Mouse (Mus musculus): ENCODE measurements around the gene Optn. TPM values are rescaled to one million over a fixed set of nuclear protein-coding genes. Genes with fewer than 3 reads are reported as not detected.

Gene Optn
- total and polyA plus RNA-seq, 3 experiments, result 16.5 to 100.0 (median 76.3) TPM

DNA sequence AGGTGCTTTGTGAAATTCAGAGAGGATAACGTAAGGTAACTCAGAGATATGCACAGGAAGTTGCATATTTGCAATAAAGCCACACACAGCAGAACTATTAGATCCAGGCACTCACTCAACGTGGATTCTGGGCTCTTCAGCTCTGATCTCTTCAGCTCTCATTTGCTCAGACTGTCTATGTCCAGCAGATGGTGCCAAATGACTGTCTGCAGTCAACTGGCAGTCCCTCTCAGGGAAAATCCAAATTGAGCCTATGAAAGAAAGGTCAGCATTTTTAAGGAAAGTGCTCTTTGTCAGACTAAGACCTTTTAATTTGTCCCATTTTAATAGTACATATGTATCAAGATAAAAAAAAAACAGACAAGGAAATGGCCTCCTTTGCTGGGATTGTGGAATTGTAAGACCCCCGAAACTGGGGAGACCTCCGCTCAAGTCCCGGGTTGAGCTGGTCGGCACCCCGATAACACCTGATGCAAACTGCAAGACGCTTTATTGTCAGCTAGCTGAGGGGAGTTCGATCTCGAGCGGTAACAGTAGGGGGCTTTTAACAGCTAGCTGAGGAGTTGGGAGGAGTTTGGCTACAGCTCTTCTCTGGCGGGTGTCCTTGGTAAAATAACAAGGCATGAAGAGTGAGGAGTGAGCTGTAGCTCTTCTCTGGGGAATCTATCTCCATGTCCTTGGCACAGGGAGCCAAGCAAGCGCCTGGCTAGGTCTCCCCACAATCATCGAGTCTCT, 16.4 kb upstream of the Optn start:
- no peaks in the 10 kb centered on the region for H3K36me3 ChIP-seq (ENCODE audit: control insufficient read depth, insufficient read depth, low read length)
- H3K4me3 ChIP-seq, result peak overlapping the region; percentile 33
- H3K4me1 ChIP-seq (ENCODE audit: control insufficient read depth, insufficient read depth, low read length), result no peaks in the 10 kb centered on the region
- TF ChIP-seq CTCF (IDR thresholded peaks at IDR 0.05), result peak; percentile 79
- peak; percentile 57; the same call in 1 of the 2 replicates for TF ChIP-seq EP300 (IDR thresholded peaks at IDR 0.05; ENCODE audit: insufficient read depth, low read depth, low read length)
- no peak for TF ChIP-seq POLR2A (IDR thresholded peaks at IDR 0.05; ENCODE audit: insufficient read depth, low read depth, low read length)
- intact Hi-C loops (cut with DNase I), result loop anchor here (5.0 to 10.0 kb wide), 2 partner anchors 692 to 725 kb away; no protein-coding TSS in a partner anchor
- no peak for DNase-seq
- no peak overlapping the region for H3K27ac ChIP-seq
- no peaks in the 10 kb centered on the region for H3K79me2 ChIP-seq (replicated peaks; ENCODE audit: control insufficient read depth, insufficient read depth, low read length)
- H3K27me3 ChIP-seq (ENCODE audit: control insufficient read depth, insufficient read depth, low read length), result no peaks in the 10 kb centered on the region
- H3K9ac ChIP-seq (ENCODE audit: low read depth, low read length), result peak overlapping the region; percentile 56
- WGBS, result 7% methylated on average over 14 of the region's 14 CpGs

DNA sequence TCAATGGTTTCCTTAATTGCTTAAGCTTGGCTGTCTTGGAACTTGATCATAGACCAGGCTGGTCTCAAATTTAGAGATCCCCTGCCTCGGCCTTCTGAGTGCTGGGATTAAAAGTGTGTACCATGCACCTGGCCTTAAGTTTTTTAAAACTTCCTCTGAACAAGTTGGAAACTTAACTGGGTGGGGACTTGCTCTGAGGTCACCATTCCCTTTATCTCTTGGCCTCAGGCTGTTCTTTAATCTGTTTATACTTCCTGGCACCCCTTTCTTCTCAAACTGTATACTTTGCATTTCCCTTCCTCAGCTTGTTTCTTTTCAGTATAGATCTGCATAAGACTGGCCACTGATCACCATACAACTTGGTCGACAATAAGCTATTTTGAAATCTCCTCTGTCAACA, 14.1 kb upstream of the Optn start:
- Histone ChIP-seq H3K79me2 (replicated peaks; ENCODE audit: control insufficient read depth, insufficient read depth, low read length) (no peaks in the 10 kb centered on the region), H3K9ac (ENCODE audit: low read depth, low read length) (no peak overlapping the region), H3K27ac (no peak overlapping the region), H3K4me3 (no peak overlapping the region), H3K4me1 (ENCODE audit: control insufficient read depth, insufficient read depth, low read length) (no peaks in the 10 kb centered on the region), H3K27me3 (ENCODE audit: control insufficient read depth, insufficient read depth, low read length) (no peaks in the 10 kb centered on the region), H3K36me3 (ENCODE audit: control insufficient read depth, insufficient read depth, low read length) (no peaks in the 10 kb centered on the region)
- WGBS, result 50% methylated on average over 2 of the region's 2 CpGs
- TF ChIP-seq CTCF (IDR thresholded peaks at IDR 0.05) (no peak), POLR2A (IDR thresholded peaks at IDR 0.05; ENCODE audit: insufficient read depth, low read depth, low read length) (no peak), EP300 (IDR thresholded peaks at IDR 0.05; ENCODE audit: insufficient read depth, low read depth, low read length) (no peak)
- intact Hi-C loops (cut with DNase I), result no loop called here
- no peak for DNase-seq

DNA sequence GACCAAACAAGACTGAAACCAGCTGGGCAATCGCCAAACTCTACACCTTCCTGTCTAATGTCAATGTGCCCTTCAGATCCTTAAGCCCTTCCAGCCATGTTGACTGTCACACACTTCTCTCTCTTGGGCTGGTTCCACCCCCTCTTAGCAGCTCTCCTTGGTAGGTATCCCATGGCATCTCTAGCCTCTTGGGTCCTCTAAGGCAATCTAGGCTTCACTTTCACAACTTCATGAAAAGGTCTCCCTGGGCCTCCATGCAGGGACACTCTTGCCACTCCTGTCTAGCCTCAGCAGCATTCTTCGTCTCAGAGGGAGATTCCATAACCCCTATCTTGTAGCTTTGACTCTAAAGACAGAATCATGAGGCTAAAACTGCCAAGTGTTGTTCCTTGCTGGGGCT, 13.6 kb upstream of the Optn start:
- Histone ChIP-seq H3K36me3 (ENCODE audit: control insufficient read depth, insufficient read depth, low read length) (no peaks in the 10 kb centered on the region), H3K4me3 (no peak overlapping the region), H3K4me1 (ENCODE audit: control insufficient read depth, insufficient read depth, low read length) (no peaks in the 10 kb centered on the region), H3K9ac (ENCODE audit: low read depth, low read length) (no peak overlapping the region), H3K79me2 (replicated peaks; ENCODE audit: control insufficient read depth, insufficient read depth, low read length) (no peaks in the 10 kb centered on the region), H3K27me3 (ENCODE audit: control insufficient read depth, insufficient read depth, low read length) (no peaks in the 10 kb centered on the region), H3K27ac (no peak overlapping the region)
- WGBS, result 73% methylated on average over 2 of the region's 2 CpGs
- DNase-seq, result no peak
- intact Hi-C loops (cut with DNase I), result no loop called here
- no peak for TF ChIP-seq POLR2A (IDR thresholded peaks at IDR 0.05; ENCODE audit: insufficient read depth, low read depth, low read length)
- no peak for TF ChIP-seq CTCF (IDR thresholded peaks at IDR 0.05)
- no peak for TF ChIP-seq EP300 (IDR thresholded peaks at IDR 0.05; ENCODE audit: insufficient read depth, low read depth, low read length)

DNA sequence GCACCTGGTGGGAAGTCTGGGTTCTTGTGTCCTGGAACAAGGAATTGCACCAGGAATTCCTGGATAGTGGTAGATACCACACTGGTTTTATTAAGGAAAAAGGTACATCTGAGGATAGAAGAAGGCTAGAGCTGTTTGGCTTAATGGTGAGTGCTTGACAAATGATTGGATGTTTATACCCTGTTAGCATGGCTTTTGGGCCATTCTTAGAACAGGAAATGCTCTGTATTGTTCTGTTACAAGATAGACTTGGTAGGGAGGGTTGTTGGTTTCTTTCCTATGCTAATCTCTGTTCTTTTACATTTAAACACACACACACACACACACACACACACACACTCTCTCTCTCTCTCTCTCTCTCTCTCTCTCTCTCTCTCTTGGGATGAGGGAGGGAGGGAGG, 12.0 kb upstream of the Optn start:
- no peaks in the 10 kb centered on the region for H3K27me3 ChIP-seq (ENCODE audit: control insufficient read depth, insufficient read depth, low read length)
- no peak for DNase-seq
- H3K79me2 ChIP-seq (replicated peaks; ENCODE audit: control insufficient read depth, insufficient read depth, low read length), result no peaks in the 10 kb centered on the region
- no peak for TF ChIP-seq CTCF (IDR thresholded peaks at IDR 0.05)
- no peak for TF ChIP-seq POLR2A (IDR thresholded peaks at IDR 0.05; ENCODE audit: insufficient read depth, low read depth, low read length)
- no peak overlapping the region for H3K4me3 ChIP-seq
- no peaks in the 10 kb centered on the region for H3K4me1 ChIP-seq (ENCODE audit: control insufficient read depth, insufficient read depth, low read length)
- no peak overlapping the region for H3K9ac ChIP-seq (ENCODE audit: low read depth, low read length)
- intact Hi-C loops (cut with DNase I), result no loop called here
- no peaks in the 10 kb centered on the region for H3K36me3 ChIP-seq (ENCODE audit: control insufficient read depth, insufficient read depth, low read length)
- no peak overlapping the region for H3K27ac ChIP-seq

DNA sequence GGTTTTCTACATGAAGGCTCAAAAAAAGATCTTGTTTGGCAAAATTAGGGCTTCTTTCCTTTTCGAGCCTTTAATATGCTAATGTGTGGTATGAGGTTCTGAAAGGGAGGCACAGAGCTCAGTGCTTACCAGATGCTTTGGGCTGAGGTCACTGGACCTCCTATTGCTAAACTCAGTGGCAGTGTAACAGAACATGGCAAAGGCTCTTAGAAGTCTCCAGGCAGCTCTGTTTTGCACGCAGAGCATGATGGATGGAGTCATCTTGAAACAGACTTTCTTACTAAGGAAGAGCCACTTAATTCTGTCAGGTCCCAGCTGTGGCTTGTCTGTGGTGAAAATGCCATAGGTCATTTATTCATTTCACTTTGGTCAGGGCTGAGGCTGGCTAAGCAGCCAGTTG, 11.6 kb upstream of the Optn start:
- 76% methylated on average over 2 of the region's 2 CpGs for WGBS
- no peak for DNase-seq
- Histone ChIP-seq H3K27me3 (ENCODE audit: control insufficient read depth, insufficient read depth, low read length) (no peaks in the 10 kb centered on the region), H3K36me3 (ENCODE audit: control insufficient read depth, insufficient read depth, low read length) (no peaks in the 10 kb centered on the region), H3K27ac (no peak overlapping the region), H3K9ac (ENCODE audit: low read depth, low read length) (no peak overlapping the region), H3K4me1 (ENCODE audit: control insufficient read depth, insufficient read depth, low read length) (no peaks in the 10 kb centered on the region), H3K4me3 (no peak overlapping the region), H3K79me2 (replicated peaks; ENCODE audit: control insufficient read depth, insufficient read depth, low read length) (no peaks in the 10 kb centered on the region)
- intact Hi-C loops (cut with DNase I), result no loop called here
- TF ChIP-seq EP300 (IDR thresholded peaks at IDR 0.05; ENCODE audit: insufficient read depth, low read depth, low read length) (no peak), CTCF (IDR thresholded peaks at IDR 0.05) (no peak), POLR2A (IDR thresholded peaks at IDR 0.05; ENCODE audit: insufficient read depth, low read depth, low read length) (no peak)

DNA sequence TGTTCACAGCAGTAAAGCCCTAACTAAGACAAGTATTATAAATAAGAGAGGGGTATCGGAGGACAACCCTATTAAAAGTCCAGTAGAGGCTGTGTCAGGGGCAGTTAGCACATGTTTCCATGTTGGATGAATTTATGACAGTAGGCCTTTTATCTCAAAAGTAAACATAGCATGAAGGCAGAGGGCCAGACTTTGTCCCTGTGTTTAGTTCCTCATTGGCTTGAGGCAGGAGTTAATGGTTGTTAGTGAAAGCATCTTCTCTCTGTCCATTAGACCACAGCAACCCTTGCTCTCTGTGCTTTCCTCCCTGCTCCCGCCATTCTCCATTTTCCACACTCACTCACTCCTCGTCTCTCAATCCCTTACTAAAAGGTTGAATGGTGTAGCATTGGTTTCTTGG, 9.9 kb upstream of the Optn start:
- no peak for DNase-seq
- Histone ChIP-seq H3K27ac (no peak overlapping the region), H3K79me2 (replicated peaks; ENCODE audit: control insufficient read depth, insufficient read depth, low read length) (no peaks in the 10 kb centered on the region), H3K9ac (ENCODE audit: low read depth, low read length) (no peak overlapping the region), H3K27me3 (ENCODE audit: control insufficient read depth, insufficient read depth, low read length) (no peaks in the 10 kb centered on the region), H3K36me3 (ENCODE audit: control insufficient read depth, insufficient read depth, low read length) (no peaks in the 10 kb centered on the region), H3K4me3 (no peak overlapping the region), H3K4me1 (ENCODE audit: control insufficient read depth, insufficient read depth, low read length) (no peaks in the 10 kb centered on the region)
- WGBS, result 92% methylated on average over 3 of the region's 3 CpGs
- intact Hi-C loops (cut with DNase I), result no loop called here
- TF ChIP-seq EP300 (IDR thresholded peaks at IDR 0.05; ENCODE audit: insufficient read depth, low read depth, low read length), result no peak
- no peak for TF ChIP-seq POLR2A (IDR thresholded peaks at IDR 0.05; ENCODE audit: insufficient read depth, low read depth, low read length)
- TF ChIP-seq CTCF (IDR thresholded peaks at IDR 0.05), result no peak

All from heart, adult 2 months (tissue).